Mouse (Mus musculus) lung, postnatal 4 days (tissue): Measurements from ENCODE around the gene 1810037I17Rik.

Source experiments
- DNase-seq, 2 experiments: peaks; one replicate each; pipeline ENCODE4 v3.0.0; 2021

Gene 1810037I17Rik

GRCm38 (mm10) chr3:122924009-122924914 is at the start of gene 1810037I17Rik:
TSS of gene 1810037I17Rik (plus strand) at chr3:122924203.
- peak; percentile 97 to 98 for DNase-seq

GRCm38 (mm10) chr3:122876870-122877269 is 47.1 kb upstream of the 1810037I17Rik start:
- DNase-seq: no peak

- DNase-seq: no peak
Observed at GRCm38 (mm10) chr3:122877543-122877942, 46.5 kb upstream of the 1810037I17Rik start.

GRCm38 (mm10) chr3:122878705-122879315 is 45.2 kb upstream of the 1810037I17Rik start:
- DNase-seq: no peak

- no peak for DNase-seq
Observed at GRCm38 (mm10) chr3:122887505-122888301, 36.3 kb upstream of the 1810037I17Rik start.

GRCm38 (mm10) chr3:122888371-122888819 is 35.6 kb upstream of the 1810037I17Rik start:
- DNase-seq: peak; percentile 8 to 27

- no peak for DNase-seq
Observed at GRCm38 (mm10) chr3:122894772-122895171, 29.2 kb upstream of the 1810037I17Rik start, which contains the start of gene Fabp2. TSS of gene Fabp2 (plus strand) at chr3:122895072.

GRCm38 (mm10) chr3:122895189-122895731 is 28.7 kb upstream of the 1810037I17Rik start:
- no peak for DNase-seq

- DNase-seq: no peak
Observed at GRCm38 (mm10) chr3:122898254-122898653, 25.7 kb upstream of the 1810037I17Rik start.

- DNase-seq: peak in 1 of 2 experiments; percentile 64
Observed at GRCm38 (mm10) chr3:122903746-122904433, 20.1 kb upstream of the 1810037I17Rik start.

GRCm38 (mm10) chr3:122907841-122908240 is 16.2 kb upstream of the 1810037I17Rik start:
- DNase-seq: no peak

- DNase-seq: no peak
Observed at GRCm38 (mm10) chr3:122915493-122915892, 8.5 kb upstream of the 1810037I17Rik start.

- no peak for DNase-seq
Observed at GRCm38 (mm10) chr3:122916191-122916680, 7.8 kb upstream of the 1810037I17Rik start.

- DNase-seq: no peak
Observed at GRCm38 (mm10) chr3:122918672-122919071, 5.3 kb upstream of the 1810037I17Rik start.

GRCm38 (mm10) chr3:122919260-122919659 is 4.7 kb upstream of the 1810037I17Rik start, which contains the start of gene Gm10959:
TSS of gene Gm10959 (minus strand) at chr3:122919360.
- no peak for DNase-seq

- no peak for DNase-seq
Observed at GRCm38 (mm10) chr3:122920572-122921435, 3.2 kb upstream of the 1810037I17Rik start.

- no peak for DNase-seq
Observed at GRCm38 (mm10) chr3:122921676-122922527, 2.1 kb upstream of the 1810037I17Rik start.

- no peak for DNase-seq
Observed at GRCm38 (mm10) chr3:122923147-122923546, 856 bp upstream of the 1810037I17Rik start.

- no peak for DNase-seq
Observed at GRCm38 (mm10) chr3:122929723-122930122, 5.7 kb downstream of the 1810037I17Rik start.

GRCm38 (mm10) chr3:122932466-122932865 is 8.5 kb downstream of the 1810037I17Rik start:
- DNase-seq: no peak
